Mouse (Mus musculus): ENCODE measurements around the gene AI854703.

DNA sequence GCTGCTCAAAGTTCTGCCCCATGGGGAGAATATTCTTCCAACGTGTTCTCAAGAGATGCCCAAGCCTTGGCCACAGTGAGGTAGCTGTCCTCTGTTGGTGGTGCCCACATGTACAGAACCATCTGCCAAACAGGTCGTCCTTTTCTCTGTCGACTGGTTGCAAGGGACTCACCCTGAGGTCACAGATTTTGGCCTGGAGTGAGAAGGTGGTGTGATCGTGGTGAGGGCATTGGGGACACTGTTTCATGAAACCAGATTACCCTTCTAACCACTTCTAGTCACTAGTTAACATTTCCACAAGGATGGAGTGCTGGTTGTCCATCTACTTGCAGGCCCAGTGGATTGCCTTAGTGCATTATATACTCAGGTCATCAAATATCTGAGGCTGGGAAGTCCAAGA lies 22.2 kb downstream of the AI854703 start:
- no peak for TF ChIP-seq POLR2AphosphoS2 (IDR thresholded peaks at IDR 0.05; ENCODE audit: insufficient read length, low read depth)
- TF ChIP-seq MYOD1 (IDR thresholded peaks at IDR 0.05; ENCODE audit: control insufficient read depth in 1 of 3, insufficient read length in 2 of 3, low read depth in 2 of 3): no peak
- no peak for TF ChIP-seq POLR2A (IDR thresholded peaks at IDR 0.05; ENCODE audit: insufficient read length, low read depth)
- no peak for TF ChIP-seq MAX (IDR thresholded peaks at IDR 0.05; ENCODE audit: low read depth)
- TF ChIP-seq CEBPB (IDR thresholded peaks at IDR 0.05; ENCODE audit: insufficient read depth, poor library complexity, severe bottlenecking): no peak
- TF ChIP-seq TCF12 (IDR thresholded peaks at IDR 0.05; ENCODE audit: insufficient read depth, poor library complexity, severe bottlenecking): no peak
- TF ChIP-seq MYOG (IDR thresholded peaks at IDR 0.05; ENCODE audit: control insufficient read depth in 1 of 3, insufficient read depth in 1 of 3, insufficient read length in 2 of 3, low read depth in 2 of 3): no peak
- TF ChIP-seq REST (IDR thresholded peaks at IDR 0.05; ENCODE audit: insufficient read depth, insufficient read length): no peak
- no peak for TF ChIP-seq E2F4 (IDR thresholded peaks at IDR 0.05; ENCODE audit: insufficient read depth)
